Mouse (Mus musculus): ENCODE results near the gene Dhx57. TPM values are rescaled to one million over a fixed set of nuclear protein-coding genes. Genes with fewer than 3 reads are reported as not detected.
"Not testable (repeated sequence)": the region's sequence is repeated elsewhere in the genome, so short reads cannot be mapped to it uniquely, and the experiment has no call there.

The Dhx57 gene
- polyA plus RNA-seq, 1 experiment from 2014 or later: 1.9 TPM

DNA sequence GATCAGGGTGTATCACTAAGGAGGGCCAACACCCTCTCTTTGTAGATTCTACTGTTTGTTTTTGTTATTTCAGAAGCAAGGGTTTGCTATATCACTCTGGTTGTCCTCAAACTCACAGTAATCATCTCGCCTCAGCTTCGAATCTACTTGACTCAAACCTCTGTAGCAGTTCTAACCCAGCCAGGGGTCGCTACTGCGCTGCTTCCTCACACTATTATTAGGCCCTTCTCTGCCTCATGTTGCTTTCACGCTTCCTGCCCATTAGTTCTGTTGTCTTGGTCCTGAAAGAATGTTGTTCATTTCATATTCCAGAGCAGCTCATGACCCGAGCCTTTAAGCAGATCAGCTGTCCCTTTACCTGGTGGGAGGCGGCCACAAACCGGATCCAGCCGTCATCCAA, 48.7 kb downstream of the Dhx57 start:
- Histone ChIP-seq H3K9me3 (ENCODE audit: low read length) (no peaks in the 10 kb centered on the region), H3K4me3 (ENCODE audit: low read depth, low read length) (no peak overlapping the region), H3K27ac (ENCODE audit: low read depth) (no peak overlapping the region), H3K27me3 (ENCODE audit: insufficient read depth, low read length) (no peaks in the 10 kb centered on the region), H3K4me1 (ENCODE audit: insufficient read depth) (0 out of 2 replicates have a peak, but pooled peaks cover 3% of the 10 kb centered on the region), H3K4me2 (ENCODE audit: low read depth, low read length) (no peak overlapping the region), H3K9ac (replicated peaks) (no peak overlapping the region), H3K36me3 (replicated peaks; ENCODE audit: insufficient read depth, low read length) (peaks cover 33% of the 10 kb centered on the region)
- ATAC-seq (no peak), DNase-seq (no peak)
- 85% methylated on average over 9 of the region's 9 CpGs for WGBS (ENCODE audit: insufficient replicate concordance)
- TF ChIP-seq EP300 (IDR thresholded peaks at IDR 0.05; ENCODE audit: low read depth) (no peak), CTCF (IDR thresholded peaks at IDR 0.05; ENCODE audit: low read depth) (0 out of 2 replicates have a peak, but pooled peaks have one; percentile 9)

DNA sequence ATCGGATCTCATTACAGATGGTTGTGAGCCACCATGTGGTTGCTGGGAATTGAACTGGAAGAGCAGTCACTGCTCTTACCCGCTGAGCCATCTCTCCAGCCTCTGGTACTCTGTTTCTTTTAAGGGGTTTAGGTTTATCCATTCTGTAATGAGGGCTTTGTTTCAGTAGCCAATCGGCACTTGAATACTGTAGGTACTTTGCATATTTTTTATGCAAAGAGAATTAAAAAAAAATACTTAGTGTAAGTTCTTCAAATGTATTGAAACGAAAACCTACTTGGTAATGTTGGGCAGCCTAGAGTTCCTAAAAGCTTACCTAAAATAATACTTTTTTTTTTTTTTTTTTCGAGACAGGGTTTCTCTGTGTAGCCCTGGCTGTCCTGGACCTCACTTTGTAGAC, 52.8 kb downstream of the Dhx57 start:
- Histone ChIP-seq H3K36me3 (replicated peaks; ENCODE audit: insufficient read depth, low read length) (peaks cover 17% of the 10 kb centered on the region), H3K4me2 (ENCODE audit: low read depth, low read length) (no peak overlapping the region), H3K4me1 (ENCODE audit: insufficient read depth) (no peaks in the 10 kb centered on the region), H3K9ac (replicated peaks) (no peak overlapping the region), H3K4me3 (ENCODE audit: low read depth, low read length) (no peak overlapping the region), H3K9me3 (ENCODE audit: low read length) (no peaks in the 10 kb centered on the region), H3K27me3 (ENCODE audit: insufficient read depth, low read length) (no peaks in the 10 kb centered on the region), H3K27ac (ENCODE audit: low read depth) (no peak overlapping the region)
- TF ChIP-seq EP300 (IDR thresholded peaks at IDR 0.05; ENCODE audit: low read depth) (no peak), CTCF (IDR thresholded peaks at IDR 0.05; ENCODE audit: low read depth) (no peak)
- 76% methylated on average over 5 of the region's 5 CpGs for WGBS (ENCODE audit: insufficient replicate concordance)
- DNase-seq (no peak), ATAC-seq (no peak)

DNA sequence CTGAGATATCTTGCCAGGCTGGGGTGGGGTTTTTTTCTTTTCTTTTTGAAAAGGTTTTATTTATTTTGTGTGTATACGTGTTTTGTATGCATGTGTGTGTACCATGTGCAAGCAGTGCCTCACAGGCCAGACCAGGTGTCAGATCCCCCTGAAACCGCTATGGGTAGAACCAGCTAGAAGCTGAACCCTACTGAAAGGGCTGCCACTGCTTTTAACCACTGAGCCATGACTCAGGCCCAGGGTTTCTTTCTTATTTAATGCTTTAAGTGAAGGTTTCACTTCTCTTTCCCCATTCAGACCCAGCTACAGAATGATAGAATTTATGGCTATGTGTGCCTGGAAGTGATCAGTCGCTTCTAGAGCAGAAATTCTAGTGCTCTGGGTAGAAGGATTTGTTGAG, 53.5 kb downstream of the Dhx57 start:
- peaks cover 12% of the 10 kb centered on the region for H3K36me3 ChIP-seq (replicated peaks; ENCODE audit: insufficient read depth, low read length)
- no peak overlapping the region for H3K4me3 ChIP-seq (ENCODE audit: low read depth, low read length)
- TF ChIP-seq EP300 (IDR thresholded peaks at IDR 0.05; ENCODE audit: low read depth) (no peak), CTCF (IDR thresholded peaks at IDR 0.05; ENCODE audit: low read depth) (no peak)
- ATAC-seq (0 out of 2 replicates have a peak, but pooled peaks have one; percentile 23), DNase-seq (no peak)
- 0 out of 2 replicates have a peak overlapping the region, but pooled peaks have one; percentile 7 for H3K27ac ChIP-seq (ENCODE audit: low read depth)
- no peak overlapping the region for H3K9ac ChIP-seq (replicated peaks)
- no peaks in the 10 kb centered on the region for H3K4me1 ChIP-seq (ENCODE audit: insufficient read depth)
- WGBS (ENCODE audit: insufficient replicate concordance): 73% methylated on average over 3 of the region's 3 CpGs
- H3K9me3 ChIP-seq (ENCODE audit: low read length): no peaks in the 10 kb centered on the region
- H3K4me2 ChIP-seq (ENCODE audit: low read depth, low read length): no peak overlapping the region
- no peaks in the 10 kb centered on the region for H3K27me3 ChIP-seq (ENCODE audit: insufficient read depth, low read length)

DNA sequence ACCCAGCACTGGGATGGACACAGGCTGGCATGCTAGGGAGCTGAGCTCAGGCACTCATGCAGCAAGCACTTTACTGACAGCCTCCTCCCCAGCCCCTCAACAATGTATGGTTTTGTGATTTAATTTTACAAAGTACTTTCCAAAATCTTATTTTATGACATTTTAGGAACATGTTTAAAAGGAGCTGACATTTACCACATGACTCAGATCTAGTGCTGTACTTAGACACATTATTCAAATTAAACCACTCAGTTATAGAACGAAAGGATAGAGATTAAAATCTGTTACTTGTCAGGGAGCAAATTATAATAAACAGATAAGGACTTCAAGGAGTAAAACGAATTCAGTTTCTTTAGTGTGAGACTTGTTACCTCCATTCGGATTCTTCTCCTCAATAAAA, 54.8 kb downstream of the Dhx57 start:
- Histone ChIP-seq H3K4me1 (ENCODE audit: insufficient read depth) (no peaks in the 10 kb centered on the region), H3K36me3 (replicated peaks; ENCODE audit: insufficient read depth, low read length) (peaks cover 3% of the 10 kb centered on the region), H3K27me3 (ENCODE audit: insufficient read depth, low read length) (no peaks in the 10 kb centered on the region), H3K4me3 (ENCODE audit: low read depth, low read length) (no peak overlapping the region), H3K9ac (replicated peaks) (no peak overlapping the region), H3K9me3 (ENCODE audit: low read length) (no peaks in the 10 kb centered on the region), H3K4me2 (ENCODE audit: low read depth, low read length) (no peak overlapping the region), H3K27ac (ENCODE audit: low read depth) (no peak overlapping the region)
- WGBS (ENCODE audit: insufficient replicate concordance): 75% methylated on average over 3 of the region's 3 CpGs
- TF ChIP-seq EP300 (IDR thresholded peaks at IDR 0.05; ENCODE audit: low read depth) (no peak), CTCF (IDR thresholded peaks at IDR 0.05; ENCODE audit: low read depth) (no peak)
- DNase-seq (no peak), ATAC-seq (no peak)

DNA sequence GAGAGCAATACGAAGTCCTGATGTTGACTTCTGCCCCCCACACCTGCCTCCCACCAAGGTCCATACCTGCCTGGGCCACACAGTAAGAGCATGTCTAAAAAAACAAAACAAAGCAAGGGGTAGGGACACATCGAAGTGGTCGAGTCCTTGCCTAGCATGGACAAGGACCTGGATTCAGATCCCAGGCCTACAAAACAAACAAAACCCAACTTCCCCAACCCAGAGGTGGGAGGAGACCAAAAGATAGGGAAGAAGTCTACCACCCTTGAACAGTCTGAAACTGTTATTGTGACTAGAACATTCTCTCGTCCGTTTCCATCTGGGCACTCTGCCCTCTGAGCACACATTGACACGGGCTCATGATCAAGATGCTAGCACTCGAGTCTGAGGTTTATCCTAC, 55.9 kb downstream of the Dhx57 start:
- ATAC-seq (no peak), DNase-seq (no peak)
- no peak overlapping the region for H3K27ac ChIP-seq (ENCODE audit: low read depth)
- WGBS (ENCODE audit: insufficient replicate concordance): 76% methylated on average over 7 of the region's 7 CpGs
- TF ChIP-seq EP300 (IDR thresholded peaks at IDR 0.05; ENCODE audit: low read depth) (no peak), CTCF (IDR thresholded peaks at IDR 0.05; ENCODE audit: low read depth) (no peak)
- H3K27me3 ChIP-seq (ENCODE audit: insufficient read depth, low read length): no peaks in the 10 kb centered on the region
- no peaks in the 10 kb centered on the region for H3K9me3 ChIP-seq (ENCODE audit: low read length)
- H3K4me2 ChIP-seq (ENCODE audit: low read depth, low read length): no peak overlapping the region
- H3K9ac ChIP-seq (replicated peaks): no peak overlapping the region
- H3K4me1 ChIP-seq (ENCODE audit: insufficient read depth): no peaks in the 10 kb centered on the region
- no peak overlapping the region for H3K4me3 ChIP-seq (ENCODE audit: low read depth, low read length)
- no peaks in the 10 kb centered on the region; the same call in 1 of the 2 replicates for H3K36me3 ChIP-seq (replicated peaks; ENCODE audit: insufficient read depth, low read length)

DNA sequence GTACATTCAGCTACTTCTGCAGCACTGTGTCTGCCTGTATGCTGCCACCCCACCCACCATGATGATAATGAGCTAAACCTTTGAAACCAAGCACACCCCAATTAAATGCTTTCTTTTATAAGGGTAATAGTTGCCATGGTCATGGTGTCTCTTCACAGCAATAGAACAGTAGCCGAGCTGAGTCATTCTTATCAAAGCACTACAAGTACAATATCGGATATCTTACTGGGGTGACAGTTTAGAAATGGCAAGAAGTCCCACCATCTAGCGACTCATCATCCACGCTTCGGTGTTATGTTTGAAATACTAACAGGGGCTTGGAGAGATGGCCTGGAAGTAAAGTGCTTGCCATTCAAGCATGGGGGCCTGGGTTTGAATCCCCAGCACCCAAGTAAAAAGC, 56.4 kb downstream of the Dhx57 start:
- ATAC-seq: no peak
- H3K9me3 ChIP-seq (ENCODE audit: low read length): no peaks in the 10 kb centered on the region
- H3K4me2 ChIP-seq (ENCODE audit: low read depth, low read length): no peak overlapping the region
- no peak overlapping the region for H3K9ac ChIP-seq (replicated peaks)
- no peak overlapping the region for H3K4me3 ChIP-seq (ENCODE audit: low read depth, low read length)
- H3K36me3 ChIP-seq (replicated peaks; ENCODE audit: insufficient read depth, low read length): no peaks in the 10 kb centered on the region; the same call in 1 of the 2 replicates
- H3K27me3 ChIP-seq (ENCODE audit: insufficient read depth, low read length): no peaks in the 10 kb centered on the region
- no peak for DNase-seq
- TF ChIP-seq EP300 (IDR thresholded peaks at IDR 0.05; ENCODE audit: low read depth) (no peak), CTCF (IDR thresholded peaks at IDR 0.05; ENCODE audit: low read depth) (no peak)
- WGBS (ENCODE audit: insufficient replicate concordance): 80% methylated on average over 5 of the region's 5 CpGs
- no peak overlapping the region for H3K27ac ChIP-seq (ENCODE audit: low read depth)
- H3K4me1 ChIP-seq (ENCODE audit: insufficient read depth): no peaks in the 10 kb centered on the region

DNA sequence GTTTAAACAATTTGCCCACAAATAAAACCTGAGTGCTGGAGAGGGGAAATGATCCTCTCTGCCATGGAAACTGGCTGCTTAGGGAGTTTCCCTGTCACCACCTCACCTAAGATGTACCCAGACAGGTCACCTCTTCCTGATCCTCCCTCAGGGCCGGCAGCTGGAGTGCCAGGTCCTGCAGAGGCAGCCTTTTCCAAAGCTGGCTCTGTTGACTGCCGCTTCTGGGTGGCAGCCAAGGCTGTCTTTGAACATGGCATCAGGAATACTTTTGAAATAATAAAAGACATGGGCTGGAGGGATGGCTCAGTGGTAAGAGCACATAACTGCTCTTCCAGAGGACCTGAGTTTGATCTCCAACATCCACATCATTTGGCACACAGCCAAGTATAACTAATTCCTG, 60.9 kb downstream of the Dhx57 start:
- Histone ChIP-seq H3K9ac (replicated peaks) (no peak overlapping the region), H3K4me3 (ENCODE audit: low read depth, low read length) (no peak overlapping the region), H3K9me3 (ENCODE audit: low read length) (no peaks in the 10 kb centered on the region), H3K36me3 (replicated peaks; ENCODE audit: insufficient read depth, low read length) (no peaks in the 10 kb centered on the region), H3K4me1 (ENCODE audit: insufficient read depth) (peaks cover 5% of the 10 kb centered on the region; the same call in 1 of the 2 replicates), H3K4me2 (ENCODE audit: low read depth, low read length) (no peak overlapping the region), H3K27me3 (ENCODE audit: insufficient read depth, low read length) (no peaks in the 10 kb centered on the region), H3K27ac (ENCODE audit: low read depth) (no peak overlapping the region)
- TF ChIP-seq CTCF (IDR thresholded peaks at IDR 0.05; ENCODE audit: low read depth) (no peak), EP300 (IDR thresholded peaks at IDR 0.05; ENCODE audit: low read depth) (no peak)
- no peak for ATAC-seq
- DNase-seq: no peak
- WGBS (ENCODE audit: insufficient replicate concordance): 84% methylated on average over 2 of the region's 2 CpGs

DNA sequence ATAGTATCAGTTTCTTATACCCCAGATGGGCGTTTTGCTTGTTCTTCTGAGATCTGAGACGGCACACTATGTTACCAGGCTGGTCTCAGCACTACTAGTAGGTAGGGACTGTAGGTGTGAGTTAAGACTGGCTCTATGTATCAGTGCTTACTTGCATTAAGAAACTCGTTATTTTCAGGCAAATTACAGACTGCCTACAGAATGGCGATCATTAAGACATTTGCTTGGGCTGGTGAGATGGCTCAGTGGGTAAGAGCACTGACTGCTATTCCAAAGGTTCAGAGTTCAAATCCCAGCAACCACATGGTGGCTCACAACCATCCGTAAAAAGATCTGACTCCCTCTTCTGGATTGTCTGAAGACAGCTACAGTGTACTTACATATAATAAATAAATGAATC, 65.1 kb downstream of the Dhx57 start:
- Histone ChIP-seq H3K4me2 (ENCODE audit: low read depth, low read length) (peak overlapping the region; percentile 80), H3K9ac (replicated peaks) (peak overlapping the region; percentile 78), H3K4me3 (ENCODE audit: low read depth, low read length) (peak overlapping the region; percentile 71), H3K27ac (ENCODE audit: low read depth) (peak overlapping the region; percentile 89)
- not testable (repeated sequence) for H3K36me3 ChIP-seq (replicated peaks; ENCODE audit: insufficient read depth, low read length); DNase-seq; H3K4me1 ChIP-seq (ENCODE audit: insufficient read depth); H3K9me3 ChIP-seq (ENCODE audit: low read length); H3K27me3 ChIP-seq (ENCODE audit: insufficient read depth, low read length); ATAC-seq
- 30% methylated on average over 5 of the region's 5 CpGs for WGBS (ENCODE audit: insufficient replicate concordance)

Measured in liver, postnatal 0 days (tissue).